Mouse (Mus musculus) embryonic facial prominence, embryonic 12.5 days (tissue): ENCODE results near the gene Morn1. TPM values are rescaled to one million over a fixed set of nuclear protein-coding genes. Genes with fewer than 3 reads are reported as not detected.

Experiments
- ATAC-seq: fragments of 200-750 bp; cut with Nextera tagmentation; 2 replicates; pipeline ENCODE4 v1.8.0; 2017; ENCODE audit not compliant: insufficient number of reproducible peaks, insufficient read depth, low FRiP score, low TSS enrichment
- H3K27ac ChIP-seq: fragments of 300-500 bp; sonication (generic); 2 replicates; pipeline ENCODE4 v1.5.1; 2016; ENCODE audit warnings: mild to moderate bottlenecking
- H3K27me3 ChIP-seq: fragments of 300-500 bp; sonication (generic); 2 replicates; pipeline ENCODE4 v1.6.1; 2016; ENCODE audit warnings: mild to moderate bottlenecking, moderate library complexity
- H3K36me3 ChIP-seq: fragments of 300-500 bp; sonication (generic); 2 replicates; pipeline ENCODE4 v1.6.1; 2016; ENCODE audit warnings: mild to moderate bottlenecking
- H3K4me1 ChIP-seq: fragments of 300-500 bp; sonication (generic); 2 replicates; pipeline ENCODE4 v1.6.1; 2016
- H3K4me2 ChIP-seq: fragments of 300-500 bp; sonication (generic); replicated peaks from 2 replicates; pipeline ENCODE4 v1.6.1; 2016; ENCODE audit warnings: mild to moderate bottlenecking, moderate library complexity
- H3K4me3 ChIP-seq: fragments of 300-500 bp; sonication (generic); 2 replicates; pipeline ENCODE4 v1.5.1; 2016; ENCODE audit warnings: mild to moderate bottlenecking
- H3K9ac ChIP-seq: fragments of 300-500 bp; sonication (generic); 2 replicates; pipeline ENCODE4 v1.6.1; 2016; ENCODE audit warnings: mild to moderate bottlenecking, moderate library complexity
- H3K9me3 ChIP-seq: fragments of 300-500 bp; sonication (generic); 2 replicates; pipeline ENCODE4 v1.6.1; 2016; ENCODE audit warnings: mild to moderate bottlenecking, moderate library complexity
- WGBS: fragments of 180-500 bp; shearing (Covaris S2); methylation state at CpG from one replicate; pipeline ENCODE4 v1.1.7; 2016; 5-methylcytosine and 5-hydroxymethylcytosine counted together
- polyA plus RNA-seq: library from polyadenylated mRNA; unstranded; fragments of >200 nt; fragmentation: Nextera tagmentation; extraction: Ambion mirVana; gene quantifications from 2 replicates; pipeline ENCODE4 v1.2.1, GENCODE M21; 2016

Morn1 gene
- polyA plus RNA-seq, 1 experiment from 2014 or later, result 7.7 TPM

- no peaks in the 10 kb centered on the region for H3K9me3 ChIP-seq
- H3K27ac ChIP-seq, result no peak overlapping the region
- no peaks in the 10 kb centered on the region for H3K27me3 ChIP-seq
- peaks cover 65% of the 10 kb centered on the region for H3K4me1 ChIP-seq
- H3K4me2 ChIP-seq, result no peak overlapping the region
- H3K9ac ChIP-seq, result no peak overlapping the region
- no peak for ATAC-seq
- no peak overlapping the region for H3K4me3 ChIP-seq
- H3K36me3 ChIP-seq, result no peaks in the 10 kb centered on the region
- WGBS, result 78% methylated on average over 8 of the region's 8 CpGs
These were observed 84.3 kb downstream of the Morn1 start for GRCm38 (mm10) chr4:155170614-155171212.

GRCm38 (mm10) chr4:155171961-155172533 lies 85.7 kb downstream of the Morn1 start:
- 81% methylated on average over 5 of the region's 5 CpGs for WGBS
- H3K9me3 ChIP-seq, result no peaks in the 10 kb centered on the region

GRCm38 (mm10) chr4:155172909-155173821 lies 86.8 kb downstream of the Morn1 start:
- no peak overlapping the region; the same call in 1 of the 2 replicates for H3K4me3 ChIP-seq
- peak overlapping the region; percentile 94 for H3K27ac ChIP-seq
- ATAC-seq, result peak; percentile 79
- H3K36me3 ChIP-seq, result peaks cover 4% of the 10 kb centered on the region; the same call in 1 of the 2 replicates
- H3K9me3 ChIP-seq, result no peaks in the 10 kb centered on the region
- no peaks in the 10 kb centered on the region for H3K27me3 ChIP-seq
- peak overlapping the region; percentile 32 for H3K4me2 ChIP-seq
- WGBS, result 10% methylated on average over 21 of the region's 21 CpGs
- H3K4me1 ChIP-seq, result peaks cover 80% of the 10 kb centered on the region
- H3K9ac ChIP-seq, result 0 out of 2 replicates have a peak overlapping the region, but pooled peaks have one; percentile 0

More at GRCm38 (mm10) chr4:155171961-155172533, 85.7 kb downstream of the Morn1 start:
- Histone ChIP-seq H3K4me3 (no peak overlapping the region), H3K9ac (no peak overlapping the region), H3K4me1 (peaks cover 69% of the 10 kb centered on the region), H3K27me3 (no peaks in the 10 kb centered on the region), H3K27ac (peak overlapping the region; percentile 94), H3K36me3 (peaks cover 4% of the 10 kb centered on the region; the same call in 1 of the 2 replicates), H3K4me2 (no peak overlapping the region)
- ATAC-seq, result no peak

GRCm38 (mm10) chr4:155173822-155174785 lies 87.7 kb downstream of the Morn1 start:
- peak overlapping the region; percentile 32 for H3K4me2 ChIP-seq
- no peak overlapping the region; the same call in 1 of the 2 replicates for H3K4me3 ChIP-seq
- H3K27me3 ChIP-seq, result no peaks in the 10 kb centered on the region
- peak; percentile 10; the same call in 1 of the 2 replicates for ATAC-seq
- H3K36me3 ChIP-seq, result peaks cover 4% of the 10 kb centered on the region; the same call in 1 of the 2 replicates
- H3K9ac ChIP-seq, result 0 out of 2 replicates have a peak overlapping the region, but pooled peaks have one; percentile 0
- peak overlapping the region; percentile 94 for H3K27ac ChIP-seq
- H3K9me3 ChIP-seq, result no peaks in the 10 kb centered on the region
- WGBS, result 7% methylated on average over 17 of the region's 17 CpGs
- peaks cover 87% of the 10 kb centered on the region for H3K4me1 ChIP-seq

- H3K36me3 ChIP-seq, result peaks cover 4% of the 10 kb centered on the region; the same call in 1 of the 2 replicates
- 36% methylated on average over 3 of the region's 3 CpGs for WGBS
- H3K9me3 ChIP-seq, result no peaks in the 10 kb centered on the region
- peaks cover 86% of the 10 kb centered on the region for H3K4me1 ChIP-seq
- H3K4me2 ChIP-seq, result no peak overlapping the region
- no peaks in the 10 kb centered on the region for H3K27me3 ChIP-seq
- ATAC-seq, result no peak
- H3K9ac ChIP-seq, result no peak overlapping the region
- peak overlapping the region; percentile 50; the same call in 1 of the 2 replicates for H3K27ac ChIP-seq
- no peak overlapping the region for H3K4me3 ChIP-seq
These were observed 89.8 kb downstream of the Morn1 start for GRCm38 (mm10) chr4:155176210-155176609.

GRCm38 (mm10) chr4:155178274-155178673 lies 91.9 kb downstream of the Morn1 start:
- Histone ChIP-seq H3K36me3 (peaks cover 4% of the 10 kb centered on the region; the same call in 1 of the 2 replicates), H3K9ac (peak overlapping the region; percentile 42), H3K4me1 (peaks cover 74% of the 10 kb centered on the region), H3K9me3 (no peaks in the 10 kb centered on the region), H3K27ac (peak overlapping the region; percentile 84), H3K27me3 (no peaks in the 10 kb centered on the region), H3K4me3 (no peak overlapping the region), H3K4me2 (peak overlapping the region; percentile 32)
- 0 out of 2 replicates have a peak, but pooled peaks have one; percentile 5 for ATAC-seq
- WGBS, result 8% methylated on average over 6 of the region's 6 CpGs

- Histone ChIP-seq H3K27ac (peak overlapping the region; percentile 84), H3K36me3 (peaks cover 4% of the 10 kb centered on the region; the same call in 1 of the 2 replicates), H3K4me2 (peak overlapping the region; percentile 32), H3K9me3 (no peaks in the 10 kb centered on the region), H3K27me3 (no peaks in the 10 kb centered on the region), H3K9ac (no peak overlapping the region), H3K4me1 (peaks cover 72% of the 10 kb centered on the region), H3K4me3 (no peak overlapping the region)
- no peak for ATAC-seq
- 38% methylated on average over 3 of the region's 3 CpGs for WGBS
These were observed 92.7 kb downstream of the Morn1 start for GRCm38 (mm10) chr4:155178981-155179512.

- no peaks in the 10 kb centered on the region for H3K27me3 ChIP-seq
- no peaks in the 10 kb centered on the region for H3K9me3 ChIP-seq
- H3K36me3 ChIP-seq, result no peaks in the 10 kb centered on the region
- H3K4me2 ChIP-seq, result no peak overlapping the region
- peaks cover 60% of the 10 kb centered on the region for H3K4me1 ChIP-seq
- ATAC-seq, result no peak
- no peak overlapping the region for H3K9ac ChIP-seq
- no peak overlapping the region; the same call in 1 of the 2 replicates for H3K27ac ChIP-seq
- WGBS, result 80% methylated on average over 7 of the region's 7 CpGs
- no peak overlapping the region for H3K4me3 ChIP-seq
These were observed 96.8 kb downstream of the Morn1 start for GRCm38 (mm10) chr4:155183201-155183600.

- no peak for ATAC-seq
- Histone ChIP-seq H3K4me3 (no peak overlapping the region), H3K36me3 (no peaks in the 10 kb centered on the region), H3K4me1 (peaks cover 60% of the 10 kb centered on the region), H3K9ac (no peak overlapping the region), H3K27me3 (no peaks in the 10 kb centered on the region), H3K4me2 (no peak overlapping the region), H3K27ac (no peak overlapping the region; the same call in 1 of the 2 replicates), H3K9me3 (no peaks in the 10 kb centered on the region)
- WGBS, result 82% methylated on average over 18 of the region's 18 CpGs
These were observed 98.1 kb downstream of the Morn1 start for GRCm38 (mm10) chr4:155184248-155185070.

GRCm38 (mm10) chr4:155185845-155186244 lies 99.5 kb downstream of the Morn1 start:
- WGBS, result 93% methylated on average over 9 of the region's 9 CpGs
- Histone ChIP-seq H3K27ac (no peak overlapping the region), H3K9me3 (no peaks in the 10 kb centered on the region), H3K4me2 (no peak overlapping the region), H3K4me1 (peaks cover 66% of the 10 kb centered on the region), H3K4me3 (no peak overlapping the region), H3K27me3 (no peaks in the 10 kb centered on the region), H3K36me3 (no peaks in the 10 kb centered on the region), H3K9ac (no peak overlapping the region)
- no peak for ATAC-seq
